In genomic region chr14:119112558-119112957, GRCm38 (mm10) we compare ENCODE assay signal across 21 mouse cellular contexts. TPM values are rescaled to one million over a fixed set of nuclear protein-coding genes. Genes with fewer than 3 reads are reported as not detected.
"Had no signal": no experiment of that assay in that cellular context is flagged by ENCODE, and none has a peak within 500 bp of the region (broad histone marks: within the 10 kb centered on the region; RNA-seq: fewer than 3 reads in every experiment).

No protein-coding gene starts in this region.

- H3K36me3 ChIP-seq: limb, embryonic 12.5 days; limb, embryonic 15.5 days; midbrain, embryonic 12.5 days; midbrain, embryonic 15.5 days had no signal

- ATAC-seq: liver, postnatal 0 days; lung, postnatal 0 days; midbrain, embryonic 15.5 days had no signal

- H3K4me2 ChIP-seq: limb, embryonic 12.5 days; limb, embryonic 15.5 days; liver, embryonic 11.5 days; lung, embryonic 14.5 days; midbrain, embryonic 12.5 days; midbrain, embryonic 15.5 days had no signal

- H3K27me3 ChIP-seq: limb, embryonic 12.5 days; limb, embryonic 15.5 days; midbrain, embryonic 12.5 days; midbrain, embryonic 15.5 days had no signal

- H3K4me1 ChIP-seq: limb, embryonic 12.5 days; limb, embryonic 15.5 days; midbrain, embryonic 12.5 days; midbrain, embryonic 15.5 days had no signal

- H3K27ac ChIP-seq: limb, embryonic 12.5 days; limb, embryonic 15.5 days; liver, embryonic 14.5 days; macrophage; midbrain, embryonic 12.5 days; midbrain, embryonic 15.5 days had no signal

- H3K9me3 ChIP-seq: limb, embryonic 12.5 days; limb, embryonic 15.5 days; midbrain, embryonic 12.5 days; midbrain, embryonic 15.5 days had no signal

- H3K9ac ChIP-seq: limb, embryonic 12.5 days; limb, embryonic 15.5 days; liver, embryonic 14.5 days; liver, postnatal 0 days; lung, embryonic 14.5 days; midbrain, embryonic 12.5 days; midbrain, embryonic 15.5 days had no signal

- H3K4me3 ChIP-seq: limb, embryonic 12.5 days; limb, embryonic 15.5 days; midbrain, embryonic 12.5 days; midbrain, embryonic 15.5 days had no signal

- DNase-seq: kidney, adult 18-20 months; kidney, adult 9 months; kidney, postnatal 36 days; left cerebral cortex, postnatal 4 days; liver, postnatal 0 days; lung, embryonic 14.5 days; thymus, adult 2 months; thymus, postnatal 14 days; thymus, postnatal 4 days had no signal

RNA-seq across cellular contexts. Expression of gene Hs6st3, which starts 25.6 kb away (rescaled TPM):
- total RNA-seq: megakaryocyte, adult 5-6 weeks had no signal
- polyA plus RNA-seq: liver, embryonic 11.5 days; liver, postnatal 0 days; macrophage; small intestine, adult 2 months; spleen, adult 2 months; stomach, embryonic 16.5 days had no signal
